Mouse (Mus musculus): Measurements from ENCODE around the gene Lamtor4. TPM values are rescaled to one million over a fixed set of nuclear protein-coding genes. Genes with fewer than 3 reads are reported as not detected.

Gene Lamtor4
- polyA plus RNA-seq, 1 experiment: 389 TPM

DNA sequence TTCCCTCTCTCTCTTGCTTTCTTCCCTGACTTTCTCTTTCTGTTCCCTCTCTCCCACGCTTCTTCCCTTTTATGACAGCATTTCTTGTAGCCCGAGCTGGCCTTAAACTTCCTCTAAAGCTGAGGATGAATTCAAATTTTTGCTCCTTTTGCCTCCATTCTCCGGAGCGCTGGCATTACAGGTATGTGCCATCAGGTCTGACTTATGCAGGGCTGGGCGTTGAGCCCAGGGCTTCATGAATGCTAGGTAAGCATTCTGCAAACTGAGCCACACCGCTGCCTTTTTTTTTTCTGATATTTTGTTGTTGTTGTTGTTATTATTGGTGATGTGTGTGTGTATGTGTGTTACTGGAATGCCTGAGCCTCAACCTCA, 8.9 kb downstream of the Lamtor4 start:
- H3K4me1 ChIP-seq (ENCODE audit: control insufficient read depth, insufficient read depth, low read length): peaks cover 4% of the 10 kb centered on the region; the same call in 1 of the 2 replicates
- no peaks in the 10 kb centered on the region for H3K27me3 ChIP-seq (replicated peaks; ENCODE audit: control insufficient read depth, insufficient read depth, low read length)
- no peaks in the 10 kb centered on the region for H3K36me3 ChIP-seq (ENCODE audit: control insufficient read depth, insufficient read depth, low read length)
- DNase-seq: peak; percentile 26
- H3K4me3 ChIP-seq (ENCODE audit: insufficient read depth, low read depth, low read length): peak overlapping the region; percentile 71
- 4% methylated on average over 6 of the region's 6 CpGs for WGBS
- no peak overlapping the region for H3K27ac ChIP-seq (ENCODE audit: insufficient read depth, low read depth, low read length)
- no peak for TF ChIP-seq CTCF (conservative IDR thresholded peaks at IDR 0.05; ENCODE audit: insufficient read depth, insufficient read length, low read depth, low read length)
- no peak for TF ChIP-seq POLR2A (IDR thresholded peaks at IDR 0.05; ENCODE audit: low read depth, low read length)

DNA sequence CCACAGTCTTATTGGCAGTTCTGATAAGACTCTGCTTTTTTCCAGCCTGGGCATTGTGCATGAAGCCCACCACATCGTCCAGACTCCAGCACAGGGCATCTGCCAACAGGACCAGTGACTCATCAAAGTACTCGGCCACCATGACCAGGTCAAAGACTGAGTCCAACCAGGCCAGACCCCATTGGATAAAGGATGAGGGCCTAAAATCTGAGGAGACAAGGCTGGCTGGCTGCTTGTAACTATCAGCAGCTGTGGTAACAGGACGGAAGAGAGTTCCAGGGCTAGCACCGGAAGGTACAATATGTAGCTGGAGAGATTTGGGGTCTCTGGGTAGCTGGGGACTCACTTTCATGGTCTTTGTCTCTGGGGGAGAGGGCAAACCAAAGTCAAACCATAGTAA, 10.4 kb downstream of the Lamtor4 start:
- 94% methylated on average over 4 of the region's 4 CpGs for whole genome bisulfite sequencing
- TF ChIP-seq CTCF (conservative IDR thresholded peaks at IDR 0.05; ENCODE audit: insufficient read depth, insufficient read length, low read depth, low read length) (no peak), POLR2A (IDR thresholded peaks at IDR 0.05; ENCODE audit: low read depth, low read length) (no peak)

GRCm38 (mm10) chr5:138267114-138267513, 11.8 kb downstream of the Lamtor4 start:
- H3K4me1 ChIP-seq (ENCODE audit: control insufficient read depth, insufficient read depth, low read length): peaks cover 4% of the 10 kb centered on the region; the same call in 1 of the 2 replicates
- H3K27me3 ChIP-seq (replicated peaks; ENCODE audit: control insufficient read depth, insufficient read depth, low read length): no peaks in the 10 kb centered on the region
- H3K4me3 ChIP-seq (ENCODE audit: insufficient read depth, low read depth, low read length): no peak overlapping the region
- no peak overlapping the region for H3K27ac ChIP-seq (ENCODE audit: insufficient read depth, low read depth, low read length)
- WGBS: 89% methylated on average over 3 of the region's 3 CpGs
- no peak for DNase-seq
- H3K36me3 ChIP-seq (ENCODE audit: control insufficient read depth, insufficient read depth, low read length): no peaks in the 10 kb centered on the region
- no peak for TF ChIP-seq CTCF (conservative IDR thresholded peaks at IDR 0.05; ENCODE audit: insufficient read depth, insufficient read length, low read depth, low read length)
- TF ChIP-seq POLR2A (IDR thresholded peaks at IDR 0.05; ENCODE audit: low read depth, low read length): no peak

More for the DNA sequence above, 10.4 kb downstream of the Lamtor4 start:
- H3K36me3 ChIP-seq (ENCODE audit: control insufficient read depth, insufficient read depth, low read length): no peaks in the 10 kb centered on the region
- no peak overlapping the region for H3K4me3 ChIP-seq (ENCODE audit: insufficient read depth, low read depth, low read length)
- peaks cover 4% of the 10 kb centered on the region; the same call in 1 of the 2 replicates for H3K4me1 ChIP-seq (ENCODE audit: control insufficient read depth, insufficient read depth, low read length)
- no peak overlapping the region for H3K27ac ChIP-seq (ENCODE audit: insufficient read depth, low read depth, low read length)
- no peak for DNase-seq
- no peaks in the 10 kb centered on the region for H3K27me3 ChIP-seq (replicated peaks; ENCODE audit: control insufficient read depth, insufficient read depth, low read length)

- no peak overlapping the region for H3K4me3 ChIP-seq (ENCODE audit: insufficient read depth, low read depth, low read length)
- no peaks in the 10 kb centered on the region for H3K36me3 ChIP-seq (ENCODE audit: control insufficient read depth, insufficient read depth, low read length)
- no peak for TF ChIP-seq CTCF (conservative IDR thresholded peaks at IDR 0.05; ENCODE audit: insufficient read depth, insufficient read length, low read depth, low read length)
- H3K27me3 ChIP-seq (replicated peaks; ENCODE audit: control insufficient read depth, insufficient read depth, low read length): no peaks in the 10 kb centered on the region
- no peaks in the 10 kb centered on the region for H3K4me1 ChIP-seq (ENCODE audit: control insufficient read depth, insufficient read depth, low read length)
- no peak for DNase-seq
- WGBS: 80% methylated on average over 4 of the region's 4 CpGs
- H3K27ac ChIP-seq (ENCODE audit: insufficient read depth, low read depth, low read length): no peak overlapping the region
Measured at GRCm38 (mm10) chr5:138268980-138269379, 13.7 kb downstream of the Lamtor4 start.

DNA sequence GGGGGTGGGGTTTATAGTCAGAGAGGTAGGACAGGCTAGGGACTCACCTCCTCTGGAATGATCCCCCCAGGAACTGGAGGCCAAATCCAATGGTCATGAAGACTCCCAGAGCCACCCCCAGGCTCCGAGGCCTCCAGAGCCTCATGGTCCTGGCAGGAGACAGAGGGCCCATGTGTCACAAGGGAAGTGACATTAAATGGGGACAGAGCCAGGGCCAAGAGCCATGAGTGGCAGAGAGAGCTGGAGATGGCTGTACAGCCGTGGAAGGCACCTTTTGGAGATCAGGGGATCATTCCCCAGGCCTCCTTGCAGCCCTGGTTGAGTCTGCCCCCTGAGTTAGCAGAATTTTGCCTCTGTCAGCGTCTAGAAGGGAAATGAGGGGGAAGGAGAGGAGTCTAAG, 15.9 kb downstream of the Lamtor4 start:
- Histone ChIP-seq H3K4me1 (ENCODE audit: control insufficient read depth, insufficient read depth, low read length) (no peaks in the 10 kb centered on the region), H3K27ac (ENCODE audit: insufficient read depth, low read depth, low read length) (no peak overlapping the region), H3K27me3 (replicated peaks; ENCODE audit: control insufficient read depth, insufficient read depth, low read length) (no peaks in the 10 kb centered on the region), H3K36me3 (ENCODE audit: control insufficient read depth, insufficient read depth, low read length) (no peaks in the 10 kb centered on the region), H3K4me3 (ENCODE audit: insufficient read depth, low read depth, low read length) (no peak overlapping the region)
- no peak for DNase-seq
- WGBS: 37% methylated on average over 3 of the region's 3 CpGs
- TF ChIP-seq POLR2A (IDR thresholded peaks at IDR 0.05; ENCODE audit: low read depth, low read length) (no peak), CTCF (conservative IDR thresholded peaks at IDR 0.05; ENCODE audit: insufficient read depth, insufficient read length, low read depth, low read length) (no peak)

GRCm38 (mm10) chr5:138272409-138272923, 17.2 kb downstream of the Lamtor4 start, which contains the start of gene Gal3st4:
Gene Gal3st4, minus strand, starts transcription at chr5:138272840.
- Histone ChIP-seq H3K4me1 (ENCODE audit: control insufficient read depth, insufficient read depth, low read length) (no peaks in the 10 kb centered on the region), H3K27ac (ENCODE audit: insufficient read depth, low read depth, low read length) (no peak within 1 kb of the TSS), H3K27me3 (replicated peaks; ENCODE audit: control insufficient read depth, insufficient read depth, low read length) (no peaks in the 10 kb centered on the region), H3K36me3 (ENCODE audit: control insufficient read depth, insufficient read depth, low read length) (no peaks in the 10 kb centered on the region), H3K4me3 (ENCODE audit: insufficient read depth, low read depth, low read length) (no peak within 1 kb of the TSS)
- TF ChIP-seq POLR2A (IDR thresholded peaks at IDR 0.05; ENCODE audit: low read depth, low read length) (no peak), CTCF (conservative IDR thresholded peaks at IDR 0.05; ENCODE audit: insufficient read depth, insufficient read length, low read depth, low read length) (no peak)
- 6% methylated on average over 12 of the region's 12 CpGs for WGBS
- no peak for DNase-seq

GRCm38 (mm10) chr5:138274186-138274585, 18.9 kb downstream of the Lamtor4 start:
- 83% methylated on average over 8 of the region's 8 CpGs for WGBS
- H3K4me1 ChIP-seq (ENCODE audit: control insufficient read depth, insufficient read depth, low read length): no peaks in the 10 kb centered on the region
- TF ChIP-seq CTCF (conservative IDR thresholded peaks at IDR 0.05; ENCODE audit: insufficient read depth, insufficient read length, low read depth, low read length) (no peak), POLR2A (IDR thresholded peaks at IDR 0.05; ENCODE audit: low read depth, low read length) (no peak)

More at GRCm38 (mm10) chr5:138274186-138274585, 18.9 kb downstream of the Lamtor4 start:
- Histone ChIP-seq H3K27me3 (replicated peaks; ENCODE audit: control insufficient read depth, insufficient read depth, low read length) (no peaks in the 10 kb centered on the region), H3K4me3 (ENCODE audit: insufficient read depth, low read depth, low read length) (no peak overlapping the region), H3K27ac (ENCODE audit: insufficient read depth, low read depth, low read length) (no peak overlapping the region), H3K36me3 (ENCODE audit: control insufficient read depth, insufficient read depth, low read length) (no peaks in the 10 kb centered on the region)
- no peak for DNase-seq

All from kidney, adult 2 months (tissue).